In the genomic region with DNA sequence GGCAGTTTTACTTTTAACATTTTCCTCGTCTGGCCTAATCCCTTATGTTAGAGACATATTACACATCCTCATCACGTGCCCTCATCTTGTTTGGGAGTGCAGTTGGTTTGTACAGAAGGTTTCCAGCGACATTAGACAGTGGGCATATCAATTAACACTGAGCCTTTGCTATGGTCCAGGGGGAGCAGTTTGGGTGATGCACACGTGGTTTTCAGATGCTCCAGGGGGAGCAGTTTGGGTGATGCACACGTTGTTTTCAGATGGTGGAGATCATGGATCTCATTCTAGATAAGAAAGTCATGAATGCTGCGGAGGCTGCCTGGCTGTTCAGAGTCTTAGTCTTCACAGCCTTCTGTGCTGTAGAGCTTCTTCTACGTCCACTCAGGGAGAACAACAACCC, we compare ENCODE assay signal across 20 mouse cellular contexts. TPM values are rescaled to one million over a fixed set of nuclear protein-coding genes. Genes with fewer than 3 reads are reported as not detected.
DNase-seq lines count a peak whose midpoint lies in the region; ATAC-seq and TF ChIP-seq lines count a peak whose summit lies in the region.
"Had no signal": no experiment of that assay in that cellular context is flagged by ENCODE, and none has a peak within 500 bp of the region (broad histone marks: within the 10 kb centered on the region; RNA-seq: fewer than 3 reads in every experiment).

No protein-coding gene starts in this region.

- no peak overlapping the region for H3K4me3 ChIP-seq in limb, embryonic 13.5 days
- no peak overlapping the region for H3K4me3 ChIP-seq in limb, embryonic 10.5 days
- no peak overlapping the region for H3K4me3 ChIP-seq in liver, embryonic 13.5 days (replicated peaks)
- H3K4me3 ChIP-seq in liver, postnatal 0 days (ENCODE audit: low read depth, low read length), result no peak overlapping the region
- H3K4me3 ChIP-seq: embryonic facial prominence, embryonic 13.5 days; gastrocnemius, adult 2 months; hindbrain, embryonic 12.5 days had no signal

- H3K27ac ChIP-seq in limb, embryonic 13.5 days, result peak overlapping the region; percentile 44; the same call in 1 of the 2 replicates
- no peak overlapping the region for H3K27ac ChIP-seq in limb, embryonic 10.5 days
- H3K27ac ChIP-seq in liver, embryonic 13.5 days, result peak overlapping the region; percentile 99
- peak overlapping the region; percentile 1 for H3K27ac ChIP-seq in liver, postnatal 0 days (ENCODE audit: low read depth)
- H3K27ac ChIP-seq: embryonic facial prominence, embryonic 13.5 days; gastrocnemius, adult 2 months; hindbrain, embryonic 12.5 days had no signal

- WGBS in limb, embryonic 13.5 days, result 75% methylated on average over 7 of the region's 7 CpGs
- 84% methylated on average over 7 of the region's 7 CpGs for WGBS in limb, embryonic 10.5 days
- WGBS in liver, embryonic 13.5 days (ENCODE audit: insufficient replicate concordance), result 62% methylated on average over 7 of the region's 7 CpGs
- WGBS in liver, postnatal 0 days (ENCODE audit: insufficient replicate concordance), result 64% methylated on average over 7 of the region's 7 CpGs

- no peak overlapping the region for H3K9ac ChIP-seq in limb, embryonic 13.5 days
- peak overlapping the region; percentile 55; the same call in 1 of the 2 replicates for H3K9ac ChIP-seq in liver, embryonic 13.5 days
- H3K9ac ChIP-seq in liver, postnatal 0 days (replicated peaks), result no peak overlapping the region
- H3K9ac ChIP-seq: embryonic facial prominence, embryonic 13.5 days; hindbrain, embryonic 12.5 days had no signal

- H3K9me3 ChIP-seq in limb, embryonic 13.5 days, result no peaks in the 10 kb centered on the region
- H3K9me3 ChIP-seq in limb, embryonic 10.5 days (replicated peaks), result no peaks in the 10 kb centered on the region
- no peaks in the 10 kb centered on the region for H3K9me3 ChIP-seq in liver, embryonic 13.5 days (replicated peaks)
- no peaks in the 10 kb centered on the region for H3K9me3 ChIP-seq in liver, postnatal 0 days (ENCODE audit: low read length)
- H3K9me3 ChIP-seq: embryonic facial prominence, embryonic 13.5 days; hindbrain, embryonic 12.5 days had no signal

- ATAC-seq in limb, embryonic 13.5 days (ENCODE audit: low FRiP score, low read depth), result no peak
- ATAC-seq in liver, embryonic 13.5 days (ENCODE audit: low read depth), result no peak
- ATAC-seq in liver, postnatal 0 days, result no peak
- no peak for ATAC-seq in erythroid progenitor cell, adult 5-6 weeks (replicated peaks; ENCODE audit: low FRiP score, poor library complexity, severe bottlenecking)
- ATAC-seq: forebrain, embryonic 14.5 days; hindbrain, embryonic 16.5 days had no signal

- DNase-seq in limb, embryonic 10.5 days (ENCODE audit: low spot score), result no peak
- DNase-seq in ES-CJ7 (ENCODE audit: low read depth, low spot score), result peak; percentile 21
- no peak for DNase-seq in liver, embryonic 13.5 days
- no peak for DNase-seq in liver, postnatal 0 days
- no peak for DNase-seq in adrenal gland, postnatal 10 days
- no peak for DNase-seq in adrenal gland, adult 18-20 months (ENCODE audit: low spot score in 2 of 2)
- DNase-seq: adrenal gland, postnatal 25 days; cerebellum, adult 18-20 months; cerebellum, adult 9-11 months; cerebellum, postnatal 36 days; gastrocnemius, adult 2 months; gastrocnemius, postnatal 25 days; heart, postnatal 10 days; heart, postnatal 4 days had no signal

- H3K4me2 ChIP-seq in limb, embryonic 13.5 days (replicated peaks), result no peak overlapping the region
- peak overlapping the region; percentile 10 for H3K4me2 ChIP-seq in liver, embryonic 13.5 days
- no peak overlapping the region for H3K4me2 ChIP-seq in liver, postnatal 0 days (ENCODE audit: low read depth, low read length)
- H3K4me2 ChIP-seq: embryonic facial prominence, embryonic 13.5 days; hindbrain, embryonic 12.5 days had no signal

- no peaks in the 10 kb centered on the region for H3K27me3 ChIP-seq in limb, embryonic 13.5 days
- H3K27me3 ChIP-seq in limb, embryonic 10.5 days (ENCODE audit: low read depth, poor library complexity, severe bottlenecking), result no peaks in the 10 kb centered on the region
- no peaks in the 10 kb centered on the region for H3K27me3 ChIP-seq in liver, embryonic 13.5 days
- no peaks in the 10 kb centered on the region for H3K27me3 ChIP-seq in liver, postnatal 0 days (ENCODE audit: insufficient read depth, low read length)
- H3K27me3 ChIP-seq: embryonic facial prominence, embryonic 13.5 days; hindbrain, embryonic 12.5 days had no signal

- no peak for TF ChIP-seq CTCF in liver, postnatal 0 days (IDR thresholded peaks at IDR 0.05; ENCODE audit: low read depth)

- H3K36me3 ChIP-seq in limb, embryonic 13.5 days, result no peaks in the 10 kb centered on the region
- no peaks in the 10 kb centered on the region for H3K36me3 ChIP-seq in limb, embryonic 10.5 days
- peaks cover 16% of the 10 kb centered on the region; the same call in 1 of the 2 replicates for H3K36me3 ChIP-seq in liver, embryonic 13.5 days
- H3K36me3 ChIP-seq in liver, postnatal 0 days (replicated peaks; ENCODE audit: insufficient read depth, low read length), result peaks cover 4% of the 10 kb centered on the region
- H3K36me3 ChIP-seq: embryonic facial prominence, embryonic 13.5 days; hindbrain, embryonic 12.5 days had no signal

- no peak for TF ChIP-seq EP300 in liver, postnatal 0 days (IDR thresholded peaks at IDR 0.05; ENCODE audit: low read depth)

- H3K4me1 ChIP-seq in limb, embryonic 13.5 days, result peaks cover 28% of the 10 kb centered on the region
- peaks cover 22% of the 10 kb centered on the region for H3K4me1 ChIP-seq in limb, embryonic 10.5 days
- peaks cover 77% of the 10 kb centered on the region for H3K4me1 ChIP-seq in liver, embryonic 13.5 days (replicated peaks)
- peaks cover 15% of the 10 kb centered on the region; the same call in 1 of the 2 replicates for H3K4me1 ChIP-seq in liver, postnatal 0 days (ENCODE audit: insufficient read depth)

RNA-seq across cellular contexts. Expression of gene Cd24a, which starts 27.8 kb away (rescaled TPM):
- polyA plus RNA-seq in limb, embryonic 13.5 days (2015; fragmentation: Nextera tagmentation; extraction: Ambion mirVana), result 403 and 448 TPM in 2 replicates
- 568 and 623 TPM in 2 replicates for polyA plus RNA-seq in limb, embryonic 10.5 days (2016; fragmentation: Nextera tagmentation; extraction: Ambion mirVana)
- 899 and 1,125 TPM in 2 replicates for polyA plus RNA-seq in liver, embryonic 13.5 days (2015; fragmentation: Nextera tagmentation; extraction: Ambion mirVana)
- 449 and 461 TPM in 2 replicates for polyA plus RNA-seq in liver, postnatal 0 days (2015; fragmentation: Nextera tagmentation; extraction: Ambion mirVana)
- total RNA-seq in adrenal gland, postnatal 10 days (2021), result 10 to 100 TPM; 59.7 to 91.7 TPM
- 6,032 and 6,430 TPM in 2 replicates for total RNA-seq in erythroid progenitor cell, adult 5-6 weeks (2015; ENCODE audit: low replicate concordance)
- 6,106 and 7,183 TPM in 2 replicates for total RNA-seq in erythroid progenitor cell, adult 5-6 weeks (2017; ENCODE audit: low replicate concordance)
- 10 to 100 TPM; 19.6 to 27.0 TPM for total RNA-seq in adrenal gland, adult 18-20 months (2021)
